Mouse (Mus musculus) kidney, adult 2 months (tissue): ENCODE data around the gene Rbms1. TPM values are rescaled to one million over a fixed set of nuclear protein-coding genes. Genes with fewer than 3 reads are reported as not detected.

ENCODE experiments used
- DNase-seq: peaks from one replicate; pipeline ENCODE4 v3.0.0; 2021
- H3K27ac ChIP-seq: fragments of 200-500 bp; 2 replicates; pipeline ENCODE4 v1.5.1; 2012; ENCODE audit warnings: low read depth, low read length, control low read depth, inconsistent platforms; ENCODE audit not compliant: insufficient read depth
- H3K27me3 ChIP-seq: fragments of 200-500 bp; replicated peaks from 2 replicates; pipeline ENCODE4 v1.6.1; 2012; ENCODE audit warnings: mild to moderate bottlenecking, moderate library complexity, low read length, inconsistent platforms; ENCODE audit not compliant: control insufficient read depth, insufficient read depth
- H3K36me3 ChIP-seq: fragments of 200-500 bp; 2 replicates; pipeline ENCODE4 v1.6.1; 2012; ENCODE audit warnings: mild to moderate bottlenecking, moderate library complexity, low read length, inconsistent platforms; ENCODE audit not compliant: control insufficient read depth, insufficient read depth
- H3K4me1 ChIP-seq: fragments of 200-500 bp; 2 replicates; pipeline ENCODE4 v1.6.1; 2011; ENCODE audit warnings: low read length; ENCODE audit not compliant: control insufficient read depth, insufficient read depth
- H3K4me3 ChIP-seq: fragments of 200-500 bp; 2 replicates; pipeline ENCODE4 v1.5.1; 2011; ENCODE audit warnings: mild to moderate bottlenecking, low read depth, low read length, control low read depth; ENCODE audit not compliant: insufficient read depth
- CTCF ChIP-seq: fragments of 200-500 bp; conservative IDR thresholded peaks from 2 replicates; pipeline ENCODE4 v1.5.1; 2011; ENCODE audit warnings: low read depth, mild to moderate bottlenecking, control low read depth, low read length, moderate library complexity, mixed read lengths; ENCODE audit not compliant: insufficient read depth, insufficient read length
- POLR2A ChIP-seq: fragments of 200-500 bp; IDR thresholded peaks from one replicate; pipeline ENCODE4 v1.6.1; 2011; ENCODE audit warnings: low read depth, low read length, control low read depth
- WGBS: fragments of 180-500 bp; shearing (Covaris S2); methylation state at CpG from one replicate; pipeline ENCODE4 v1.1.7; 2018; 5-methylcytosine and 5-hydroxymethylcytosine counted together
- polyA plus RNA-seq: library from polyadenylated mRNA; depleted of rRNA; stranded (reverse); fragments of >200 nt; gene quantifications from 2 replicates; pipeline ENCODE4 v1.2.3, GENCODE M21; 2012

Rbms1 gene
- polyA plus RNA-seq, 1 experiment, result 73.8 TPM

GRCm38 (mm10) chr2:60756218-60756617 is 206.8 kb downstream of the Rbms1 start:
- Histone ChIP-seq H3K4me1 (no peaks in the 10 kb centered on the region), H3K27ac (no peak overlapping the region), H3K4me3 (no peak overlapping the region), H3K36me3 (peaks cover 3% of the 10 kb centered on the region; the same call in 1 of the 2 replicates), H3K27me3 (no peaks in the 10 kb centered on the region)
- WGBS, result 90% methylated on average over 9 of the region's 9 CpGs
- no peak for DNase-seq
- TF ChIP-seq CTCF (no peak), POLR2A (no peak)

- Histone ChIP-seq H3K27ac (no peak overlapping the region), H3K27me3 (no peaks in the 10 kb centered on the region), H3K36me3 (peaks cover 2% of the 10 kb centered on the region; the same call in 1 of the 2 replicates), H3K4me1 (no peaks in the 10 kb centered on the region), H3K4me3 (no peak overlapping the region)
- no peak for DNase-seq
- WGBS, result 96% methylated on average over 7 of the region's 7 CpGs
- TF ChIP-seq CTCF (no peak), POLR2A (no peak)
These were observed 207.9 kb downstream of the Rbms1 start for GRCm38 (mm10) chr2:60755101-60755500.

- DNase-seq, result no peak
- WGBS, result 92% methylated on average over 9 of the region's 9 CpGs
- H3K27me3 ChIP-seq, result no peaks in the 10 kb centered on the region
- H3K4me1 ChIP-seq, result no peaks in the 10 kb centered on the region
- H3K27ac ChIP-seq, result no peak overlapping the region
- H3K36me3 ChIP-seq, result peaks cover 2% of the 10 kb centered on the region; the same call in 1 of the 2 replicates
- TF ChIP-seq POLR2A (no peak), CTCF (no peak)
- no peak overlapping the region for H3K4me3 ChIP-seq
These were observed 211.7 kb downstream of the Rbms1 start for GRCm38 (mm10) chr2:60751274-60751673.

- Histone ChIP-seq H3K4me3 (no peak overlapping the region), H3K27me3 (no peaks in the 10 kb centered on the region), H3K36me3 (peaks cover 2% of the 10 kb centered on the region; the same call in 1 of the 2 replicates), H3K27ac (no peak overlapping the region), H3K4me1 (no peaks in the 10 kb centered on the region)
- 79% methylated on average over 3 of the region's 3 CpGs for WGBS
- DNase-seq, result no peak
- TF ChIP-seq POLR2A, result no peak
- TF ChIP-seq CTCF, result no peak
These were observed 212.4 kb downstream of the Rbms1 start for GRCm38 (mm10) chr2:60750591-60750990.

- WGBS, result 77% methylated on average over 1 of the region's 1 CpGs
- TF ChIP-seq POLR2A (no peak), CTCF (peak; percentile 38)
- no peaks in the 10 kb centered on the region for H3K4me1 ChIP-seq
- no peak overlapping the region for H3K27ac ChIP-seq
- peak; percentile 26 for DNase-seq
- no peaks in the 10 kb centered on the region for H3K36me3 ChIP-seq
- no peak overlapping the region for H3K4me3 ChIP-seq
- H3K27me3 ChIP-seq, result no peaks in the 10 kb centered on the region
These were observed 214.4 kb downstream of the Rbms1 start for GRCm38 (mm10) chr2:60748585-60748984.

- Histone ChIP-seq H3K27me3 (no peaks in the 10 kb centered on the region), H3K36me3 (no peaks in the 10 kb centered on the region), H3K4me3 (no peak overlapping the region), H3K27ac (no peak overlapping the region), H3K4me1 (no peaks in the 10 kb centered on the region)
- DNase-seq, result peak; percentile 27
- no peak for TF ChIP-seq CTCF
- no peak for TF ChIP-seq POLR2A
- 36% methylated on average over 3 of the region's 3 CpGs for WGBS
These were observed 215.4 kb downstream of the Rbms1 start for GRCm38 (mm10) chr2:60747590-60747989.

- WGBS, result 61% methylated on average over 3 of the region's 3 CpGs
- peak; percentile 23 for DNase-seq
- no peak overlapping the region for H3K4me3 ChIP-seq
- H3K4me1 ChIP-seq, result no peaks in the 10 kb centered on the region
- no peaks in the 10 kb centered on the region for H3K27me3 ChIP-seq
- no peak overlapping the region for H3K27ac ChIP-seq
- TF ChIP-seq CTCF (no peak), POLR2A (no peak)
- no peaks in the 10 kb centered on the region for H3K36me3 ChIP-seq
These were observed 218.3 kb downstream of the Rbms1 start for GRCm38 (mm10) chr2:60744674-60745073.

- Histone ChIP-seq H3K27ac (no peak overlapping the region), H3K4me3 (no peak overlapping the region), H3K4me1 (no peaks in the 10 kb centered on the region), H3K36me3 (no peaks in the 10 kb centered on the region), H3K27me3 (no peaks in the 10 kb centered on the region)
- no peak for TF ChIP-seq POLR2A
- no peak for TF ChIP-seq CTCF
- 70% methylated on average over 10 of the region's 10 CpGs for WGBS
- DNase-seq, result no peak
These were observed 223.4 kb downstream of the Rbms1 start for GRCm38 (mm10) chr2:60739389-60740137.
